Mouse (Mus musculus) lung, postnatal 0 days (tissue): ENCODE measurements around the gene Cyp1a1.

Source experiments
- CTCF ChIP-seq: IDR thresholded peaks from 2 replicates; pipeline ENCODE4 v1.5.1; 2016; ENCODE audit warnings: antibody characterized with exemption, mild to moderate bottlenecking
- EP300 ChIP-seq: IDR thresholded peaks from 2 replicates; pipeline ENCODE4 v1.6.1; 2016; ENCODE audit warnings: antibody characterized with exemption, mild to moderate bottlenecking, control low read depth

- peak; percentile 42 for TF ChIP-seq CTCF
- TF ChIP-seq EP300 = no peak
Observed at GRCm38 (mm10) chr9:57728312-57728711, 40.6 kb downstream of the Cyp1a1 start.
